Mouse (Mus musculus) T-helper 17 cell (primary cell): ENCODE measurements around the gene Tmem95.

Source experiments
- in situ Hi-C, 2 experiments: fragments of 300-600 bp; cut with MboI, MseI; formaldehyde crosslinking; loops; 1 replicate in 1 of 2; 2 replicates in 1 of 2; pipeline ENCODE4 v1.15.1; 2025; ENCODE audit warnings: high pct_unique_total_duplicates in 2 of 2

The Tmem95 gene

GRCm38 (mm10) chr11:69853994-69854393 lies 23.8 kb downstream of the Tmem95 start:
- in situ Hi-C loops: no loop called here

- in situ Hi-C loops: no loop called here
Observed at GRCm38 (mm10) chr11:69850754-69851153, 27.1 kb downstream of the Tmem95 start.

GRCm38 (mm10) chr11:69849884-69850283 lies 27.9 kb downstream of the Tmem95 start:
- in situ Hi-C loops: no loop called here

- in situ Hi-C loops: no loop called here
Observed at GRCm38 (mm10) chr11:69849128-69849527, 28.7 kb downstream of the Tmem95 start.

GRCm38 (mm10) chr11:69848021-69848420 lies 29.8 kb downstream of the Tmem95 start:
- in situ Hi-C loops: no loop called here

GRCm38 (mm10) chr11:69846738-69847688 lies 30.8 kb downstream of the Tmem95 start:
- in situ Hi-C loops: no loop called here

GRCm38 (mm10) chr11:69846198-69846680 lies 31.6 kb downstream of the Tmem95 start, which contains the start of gene Plscr3:
Plscr3 (plus strand) TSS chr11:69846376.
- in situ Hi-C loops: no loop called here

- in situ Hi-C loops: loop anchor here in 1 of 2 experiments (5.0 kb wide), 1 partner anchor 81 kb away; the partner anchor contains the start of gene Polr2a
Observed at GRCm38 (mm10) chr11:69838714-69839104, 39.1 kb downstream of the Tmem95 start.

GRCm38 (mm10) chr11:69837952-69838713 lies 39.7 kb downstream of the Tmem95 start, which contains the start of gene Tmem256:
Tmem256 (plus strand) TSS chr11:69838514.
- in situ Hi-C loops: loop anchor here in 1 of 2 experiments (5.0 kb wide), 1 partner anchor 81 kb away; the partner anchor contains the start of gene Polr2a

- in situ Hi-C loops: loop anchor here in 1 of 2 experiments (5.0 kb wide), 1 partner anchor 80 kb away; the partner anchor contains the start of gene Polr2a
Observed at GRCm38 (mm10) chr11:69837604-69837951, 40.2 kb downstream of the Tmem95 start, which contains the start of gene Nlgn2. Nlgn2 (minus strand) TSS chr11:69837784.

GRCm38 (mm10) chr11:69836703-69837576 lies 40.9 kb downstream of the Tmem95 start:
- in situ Hi-C loops: loop anchor here in 1 of 2 experiments (5.0 kb wide), 1 partner anchor 80 kb away; the partner anchor contains the start of gene Polr2a

- in situ Hi-C loops: loop anchor here in 1 of 2 experiments (5.0 kb wide), 1 partner anchor 79 kb away; the partner anchor contains the start of gene Polr2a
Observed at GRCm38 (mm10) chr11:69835966-69836335, 41.9 kb downstream of the Tmem95 start.

- in situ Hi-C loops: loop anchor here in 1 of 2 experiments (5.0 kb wide), 1 partner anchor 78 kb away; the partner anchor contains the start of gene Polr2a
Observed at GRCm38 (mm10) chr11:69835326-69835965, 42.4 kb downstream of the Tmem95 start.

- in situ Hi-C loops: no loop called here
Observed at GRCm38 (mm10) chr11:69834001-69834549, 43.7 kb downstream of the Tmem95 start.

- in situ Hi-C loops: no loop called here
Observed at GRCm38 (mm10) chr11:69833554-69833953, 44.3 kb downstream of the Tmem95 start.

- in situ Hi-C loops: no loop called here
Observed at GRCm38 (mm10) chr11:69828832-69829231, 49.0 kb downstream of the Tmem95 start.
